Mouse (Mus musculus) lung, adult 2 months (tissue): ENCODE measurements around the gene Iah1.

Experiments
- CTCF ChIP-seq: fragments of 200-500 bp; IDR thresholded peaks from 2 replicates; pipeline ENCODE4 v1.5.1; 2011; ENCODE audit warnings: mild to moderate bottlenecking, low read length, control low read depth; ENCODE audit not compliant: insufficient read depth
- POLR2A ChIP-seq: fragments of 200-500 bp; IDR thresholded peaks from 2 replicates; pipeline ENCODE4 v1.6.1; 2011; ENCODE audit warnings: low read depth, mild to moderate bottlenecking, control low read depth, low read length, borderline replicate concordance; ENCODE audit errors: extremely low read depth

GRCm38 (mm10) chr12:21316869-21317265 lies 678 bp downstream of the Iah1 start:
- TF ChIP-seq POLR2A (no peak), CTCF (no peak)
